Mouse (Mus musculus) E14TG2a.4 (cell line): ENCODE measurements at regions not wholly inside any gene's neighbourhood (a gene's known extent, or its start where the extent isn't known, plus 50 kb on each side); places are given as distances from the start of the nearest gene placed in this dataset.

Experiments
- CTCF ChIP-seq: conservative IDR thresholded peaks from 2 replicates; pipeline ENCODE4 v1.5.1; 2014; ENCODE audit warnings: low read length
- POU5F1 ChIP-seq: IDR thresholded peaks from 2 replicates; pipeline ENCODE4 v1.6.1; 2014; ENCODE audit warnings: low read length, borderline replicate concordance

DNA sequence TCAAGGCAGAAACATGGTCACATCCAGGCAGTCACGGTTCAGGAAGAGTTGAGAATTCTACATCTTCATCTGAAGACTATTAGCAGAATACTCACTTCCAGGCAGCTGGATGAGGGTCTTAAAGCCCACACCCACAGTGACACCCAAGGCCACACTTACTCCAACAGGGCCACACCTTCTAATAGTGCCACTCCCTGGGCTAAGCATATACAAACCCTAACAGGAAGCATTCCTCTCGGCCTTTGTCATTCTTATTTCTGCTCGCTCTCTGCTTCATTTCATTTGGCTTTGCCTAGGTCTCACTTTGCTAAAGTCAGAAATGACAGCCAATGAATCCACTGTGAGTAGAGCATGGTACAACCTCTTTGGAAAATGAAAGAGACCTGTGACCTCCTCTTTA lies 100.4 kb upstream of the Zfp648 start:
- TF ChIP-seq CTCF, result no peak
- no peak for TF ChIP-seq POU5F1
